Comparison of ENCODE assay signal across 11 mouse cellular contexts in the genomic region with DNA sequence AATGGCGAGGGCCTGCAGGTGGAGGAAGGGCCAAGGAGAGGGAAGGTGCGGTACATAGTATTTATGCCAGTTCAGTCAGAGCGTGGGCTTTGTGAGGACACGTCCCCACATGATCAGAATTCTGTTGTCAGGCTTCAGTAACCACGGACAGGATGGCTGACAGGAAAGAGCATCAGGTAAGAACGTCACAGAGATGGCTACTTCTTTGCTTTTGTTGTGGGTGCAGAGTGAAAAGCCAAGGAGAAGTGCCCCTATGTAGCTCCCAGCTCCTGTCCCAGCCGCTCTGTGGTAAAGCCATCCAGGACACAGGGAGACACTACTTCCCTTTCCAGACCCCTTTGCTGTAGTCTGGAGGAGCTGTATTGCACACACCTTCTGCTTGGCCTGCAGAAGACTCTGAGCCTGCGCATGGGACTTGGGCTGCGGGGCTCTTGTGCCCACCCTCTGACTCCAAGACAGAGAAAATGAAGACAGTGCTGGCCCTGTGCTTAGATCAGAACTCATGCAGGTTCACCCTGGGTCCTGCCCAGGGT.
DNase-seq lines count a peak whose midpoint lies in the region; ATAC-seq and TF ChIP-seq lines count a peak whose summit lies in the region.
"Had no signal": no experiment of that assay in that cellular context is flagged by ENCODE, and none has a peak within 500 bp of the region (broad histone marks: within the 10 kb centered on the region; RNA-seq: fewer than 3 reads in every experiment).

No protein-coding gene starts in this region.

- H3K36me3 ChIP-seq in kidney, embryonic 16.5 days (ENCODE audit: insufficient read depth, low read length), result no peaks in the 10 kb centered on the region
- peaks cover 7% of the 10 kb centered on the region; the same call in 1 of the 2 replicates for H3K36me3 ChIP-seq in liver, embryonic 15.5 days (replicated peaks)
- H3K36me3 ChIP-seq: forebrain, embryonic 15.5 days had no signal

- no peaks in the 10 kb centered on the region for H3K27me3 ChIP-seq in cerebellum, adult 2 months (ENCODE audit: control insufficient read depth, insufficient read depth, low read length)
- no peaks in the 10 kb centered on the region for H3K27me3 ChIP-seq in kidney, embryonic 16.5 days (ENCODE audit: insufficient read depth, low read length)
- H3K27me3 ChIP-seq in liver, embryonic 15.5 days, result no peaks in the 10 kb centered on the region
- H3K27me3 ChIP-seq: forebrain, embryonic 15.5 days; megakaryocyte, embryonic 14.5 days had no signal

- TF ChIP-seq CTCF in cerebellum, adult 2 months (IDR thresholded peaks at IDR 0.05; ENCODE audit: borderline replicate concordance, insufficient read depth, low read depth, low read length), result no peak

- ATAC-seq in cerebellum, adult (ENCODE audit: insufficient number of reproducible peaks, low FRiP score, low TSS enrichment), result 0 out of 2 replicates have a peak, but pooled peaks have one; percentile 5
- ATAC-seq in kidney, embryonic 16.5 days (ENCODE audit: low FRiP score, low TSS enrichment), result peak; percentile 32
- ATAC-seq in granulocyte monocyte progenitor cell, adult 5-6 weeks (replicated peaks; ENCODE audit: poor library complexity, severe bottlenecking), result peak; percentile 65
- ATAC-seq in liver, embryonic 15.5 days (ENCODE audit: insufficient read depth), result peak; percentile 8; the same call in 1 of the 2 replicates

- no peak for TF ChIP-seq POLR2A in cerebellum, adult 2 months (IDR thresholded peaks at IDR 0.05; ENCODE audit: borderline replicate concordance, insufficient read depth, low read length)

- no peak overlapping the region for H3K27ac ChIP-seq in cerebellum, adult 2 months (ENCODE audit: insufficient read depth, low read length)
- H3K27ac ChIP-seq in kidney, embryonic 16.5 days (ENCODE audit: low read length), result peak overlapping the region; percentile 70
- no peak overlapping the region for H3K27ac ChIP-seq in liver, embryonic 15.5 days (replicated peaks)
- H3K27ac ChIP-seq: forebrain, embryonic 15.5 days; hindbrain, embryonic 10.5 days had no signal

- 85% methylated on average over 9 of the region's 9 CpGs for WGBS in cerebellum, adult 2 months
- WGBS in kidney, embryonic 16.5 days, result 74% methylated on average over 9 of the region's 9 CpGs
- WGBS in liver, embryonic 15.5 days (ENCODE audit: insufficient replicate concordance), result 62% methylated on average over 9 of the region's 9 CpGs

- no peak for DNase-seq in cerebellum, adult 2 months
- DNase-seq in kidney, adult 18-20 months, result no peak
- no peak for DNase-seq in gastrocnemius, adult 8-10 months (ENCODE audit: low spot score in 2 of 2)
- no peak for DNase-seq in gastrocnemius, postnatal 25 days

- no peak overlapping the region for H3K9ac ChIP-seq in kidney, embryonic 16.5 days (replicated peaks; ENCODE audit: low read length)
- no peak overlapping the region for H3K9ac ChIP-seq in liver, embryonic 15.5 days
- H3K9ac ChIP-seq: forebrain, embryonic 15.5 days had no signal

- no peak overlapping the region for H3K4me3 ChIP-seq in cerebellum, adult 2 months (replicated peaks; ENCODE audit: insufficient read depth, low read depth, low read length)
- no peak overlapping the region for H3K4me3 ChIP-seq in kidney, embryonic 16.5 days (ENCODE audit: low read length)
- H3K4me3 ChIP-seq in liver, embryonic 15.5 days (replicated peaks), result no peak overlapping the region
- H3K4me3 ChIP-seq: forebrain, embryonic 15.5 days; hindbrain, embryonic 10.5 days; megakaryocyte, embryonic 14.5 days had no signal

- no peak overlapping the region for H3K4me2 ChIP-seq in kidney, embryonic 16.5 days (replicated peaks; ENCODE audit: low read depth, low read length)
- no peak overlapping the region for H3K4me2 ChIP-seq in liver, embryonic 15.5 days
- H3K4me2 ChIP-seq: forebrain, embryonic 15.5 days had no signal

- H3K9me3 ChIP-seq in kidney, embryonic 16.5 days (ENCODE audit: low read length), result no peaks in the 10 kb centered on the region
- no peaks in the 10 kb centered on the region for H3K9me3 ChIP-seq in liver, embryonic 15.5 days (replicated peaks)
- H3K9me3 ChIP-seq: forebrain, embryonic 15.5 days; hindbrain, embryonic 10.5 days; megakaryocyte, embryonic 14.5 days had no signal

- peaks cover 14% of the 10 kb centered on the region for H3K4me1 ChIP-seq in cerebellum, adult 2 months (ENCODE audit: control insufficient read depth, insufficient read depth, low read length)
- peaks cover 17% of the 10 kb centered on the region for H3K4me1 ChIP-seq in kidney, embryonic 16.5 days (ENCODE audit: insufficient read depth, low read length)
- H3K4me1 ChIP-seq in liver, embryonic 15.5 days (replicated peaks), result peaks cover 14% of the 10 kb centered on the region

Comparison
In these comparisons a context has a peak if more than half of its experiments do, and no peak if none do; other contexts are left out.
1. ATAC-seq: peak in every context shown above with its lines; median percentile 65 in granulocyte monocyte progenitor cell, adult 5-6 weeks; 32 in kidney, embryonic 16.5 days; 8 in liver, embryonic 15.5 days; 5 in cerebellum, adult.